Mouse (Mus musculus) embryo, embryonic 11 days (tissue): ENCODE measurements at regions not wholly inside any gene's neighbourhood (a gene's known extent, or its start where the extent isn't known, plus 50 kb on each side); places are given as distances from the start of the nearest gene placed in this dataset.
A peak's percentile ranks its signal among the peaks of the same experiment; 100 is the strongest.
"Not testable (repeated sequence)": the region's sequence is repeated elsewhere in the genome, so short reads cannot be mapped to it uniquely, and the experiment has no call there.

ENCODE experiments used
- DNase-seq: peaks from one replicate; pipeline ENCODE4 v3.0.0-alpha.2; 2015

DNA sequence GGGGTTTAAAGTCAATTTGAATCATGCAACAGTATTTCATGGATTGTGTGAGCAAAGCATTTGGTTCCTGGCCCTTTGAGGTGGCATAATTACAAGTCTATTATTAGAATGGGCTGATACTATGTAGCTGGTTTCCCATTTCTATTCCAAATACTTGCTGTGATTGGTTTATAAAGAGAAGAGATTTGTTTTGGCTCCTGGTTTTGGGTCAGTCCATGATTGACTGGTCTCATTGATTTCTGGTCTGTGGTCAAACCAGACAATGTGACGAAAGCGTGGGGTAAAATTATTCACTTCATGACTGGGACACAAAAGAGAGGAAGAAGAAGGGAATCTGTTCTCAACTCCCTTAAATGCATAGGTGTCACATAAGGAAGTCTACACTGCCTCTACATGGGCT lies 147.0 kb upstream of the Dlgap1 start:
- DNase-seq: no peak

DNA sequence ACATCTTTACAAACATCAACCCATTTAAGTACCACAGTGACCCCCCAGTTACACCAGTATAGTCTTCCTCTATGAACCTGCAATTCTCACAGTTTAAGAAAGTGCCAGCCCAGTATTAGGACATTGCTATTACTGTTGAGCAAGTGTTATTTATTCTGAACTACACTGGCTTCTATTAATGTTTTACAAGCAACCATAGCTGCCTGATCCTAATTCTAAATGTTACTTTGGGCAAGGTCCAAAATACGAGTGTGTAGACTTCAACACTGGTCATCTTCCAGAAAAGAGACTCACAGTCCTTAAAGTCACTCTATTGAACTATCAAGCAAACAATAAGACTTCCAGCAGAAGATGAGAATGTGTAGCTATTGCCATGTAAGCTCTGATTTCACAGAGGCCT lies 146.0 kb upstream of the Dlgap1 start:
- no peak for DNase-seq

DNA sequence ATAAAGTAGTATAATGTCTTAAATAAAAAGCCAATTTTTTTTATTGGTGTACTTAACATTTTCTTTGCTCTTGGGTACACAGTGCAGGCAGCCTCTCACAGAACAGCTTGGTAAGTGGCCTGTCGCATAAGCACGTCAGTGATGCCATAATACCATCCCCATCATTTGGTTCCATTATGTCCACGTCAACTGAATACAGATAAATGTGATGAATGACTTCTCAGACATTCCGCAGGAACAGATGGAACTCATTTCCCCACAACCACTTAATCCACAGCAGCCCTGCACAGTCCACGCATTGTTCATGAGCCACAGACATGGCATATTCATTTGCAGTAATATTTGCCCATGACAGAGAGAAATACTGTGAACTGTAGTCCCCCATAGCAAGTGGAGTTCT lies 127.6 kb upstream of the Dlgap1 start:
- DNase-seq: peak; percentile 18

DNA sequence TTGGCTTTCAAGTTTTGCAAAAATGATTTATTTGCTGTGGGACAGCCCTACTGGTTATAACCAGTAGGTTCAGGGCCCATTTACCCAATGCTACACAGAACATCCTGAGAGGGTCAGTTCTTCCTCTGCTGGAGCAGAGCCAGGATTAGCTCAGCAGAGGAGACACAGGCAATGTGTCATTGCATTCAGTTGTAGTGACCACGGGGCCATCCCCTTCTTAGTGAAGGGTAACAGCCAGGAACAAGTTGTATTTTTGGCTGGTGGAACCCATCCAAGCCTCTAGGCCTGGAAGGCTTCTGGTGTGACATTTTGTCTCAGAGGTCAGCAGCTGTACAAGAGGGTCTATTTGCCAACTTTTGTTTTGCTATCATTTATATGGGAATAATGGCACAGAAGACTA lies 120.6 kb upstream of the Dlgap1 start:
- DNase-seq: no peak

DNA sequence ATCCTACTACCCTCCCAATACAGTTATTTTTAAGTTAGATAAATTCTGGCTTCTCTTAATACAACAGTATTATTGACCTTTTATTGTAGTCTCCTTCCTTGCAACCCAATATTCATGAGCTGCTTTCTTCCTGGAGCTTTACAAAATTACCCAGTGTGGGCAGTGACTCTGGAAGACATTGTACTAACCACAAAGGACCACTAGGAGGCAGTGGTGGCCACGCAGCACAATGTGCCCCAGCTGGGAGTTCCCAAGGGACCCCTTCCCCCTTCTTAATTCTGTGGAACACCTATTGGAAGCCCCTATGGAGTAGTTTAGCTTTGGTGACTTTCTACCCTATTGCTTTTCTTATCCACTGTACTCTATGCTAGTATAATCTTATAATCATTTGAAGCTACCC lies 118.8 kb upstream of the Dlgap1 start:
- peak; percentile 5 for DNase-seq

DNA sequence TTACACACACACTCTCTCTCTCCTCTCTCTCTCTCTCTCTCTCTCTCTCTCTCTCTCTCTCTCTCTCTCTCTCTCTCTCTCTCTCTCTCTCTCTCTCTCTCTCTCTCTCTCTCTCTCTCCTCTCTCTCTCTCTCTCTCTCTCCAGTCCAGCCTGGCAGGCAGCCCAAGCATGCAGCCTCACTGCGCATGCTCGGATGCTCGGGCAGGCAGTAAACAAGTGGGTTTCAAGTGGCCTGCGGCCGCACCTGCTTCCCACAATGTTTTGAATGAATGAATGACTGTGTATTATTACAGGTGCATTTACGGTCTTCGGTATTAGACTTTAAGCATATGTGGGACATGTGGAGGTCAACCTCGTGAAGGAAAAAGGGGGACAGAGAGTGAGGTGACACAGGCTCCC lies 88.9 kb upstream of the Dlgap1 start:
- DNase-seq: not testable (repeated sequence)

DNA sequence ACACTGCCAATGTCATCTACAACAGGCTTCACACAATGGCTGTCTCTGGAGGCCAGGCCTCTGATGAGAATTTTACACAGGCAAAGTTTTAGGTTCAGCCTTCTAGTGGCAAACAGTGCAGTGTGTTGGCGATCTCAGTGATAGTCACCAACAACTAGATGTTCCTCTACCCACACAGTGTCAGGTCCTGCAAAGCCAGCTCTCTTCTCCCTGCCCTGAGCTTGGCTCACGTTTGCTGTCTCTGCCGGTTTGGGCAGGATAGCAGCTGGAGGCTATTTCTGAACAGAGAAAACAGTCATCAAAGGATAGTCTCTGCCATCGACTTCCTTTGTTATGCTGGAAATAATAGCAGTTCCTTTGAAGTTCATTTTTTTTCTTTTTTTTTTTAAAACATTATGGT lies 74.9 kb upstream of the Dlgap1 start:
- DNase-seq: no peak
